Mouse (Mus musculus) heart, adult 8-10 months (tissue): ENCODE measurements around the gene Pgap3. TPM values are rescaled to one million over a fixed set of nuclear protein-coding genes. Genes with fewer than 3 reads are reported as not detected.

Experiments
- DNase-seq: peaks from one replicate; pipeline ENCODE4 v3.0.0; 2022; ENCODE audit warnings: low spot score
- total RNA-seq, 4 experiments: library from RNA; stranded (reverse); gene quantifications; 2 replicates each; pipeline ENCODE4 v1.2.4; 2022

Pgap3 gene
- total RNA-seq = 1 to 10 TPM; 8.2 to 9.6 (median 8.9) TPM

DNA sequence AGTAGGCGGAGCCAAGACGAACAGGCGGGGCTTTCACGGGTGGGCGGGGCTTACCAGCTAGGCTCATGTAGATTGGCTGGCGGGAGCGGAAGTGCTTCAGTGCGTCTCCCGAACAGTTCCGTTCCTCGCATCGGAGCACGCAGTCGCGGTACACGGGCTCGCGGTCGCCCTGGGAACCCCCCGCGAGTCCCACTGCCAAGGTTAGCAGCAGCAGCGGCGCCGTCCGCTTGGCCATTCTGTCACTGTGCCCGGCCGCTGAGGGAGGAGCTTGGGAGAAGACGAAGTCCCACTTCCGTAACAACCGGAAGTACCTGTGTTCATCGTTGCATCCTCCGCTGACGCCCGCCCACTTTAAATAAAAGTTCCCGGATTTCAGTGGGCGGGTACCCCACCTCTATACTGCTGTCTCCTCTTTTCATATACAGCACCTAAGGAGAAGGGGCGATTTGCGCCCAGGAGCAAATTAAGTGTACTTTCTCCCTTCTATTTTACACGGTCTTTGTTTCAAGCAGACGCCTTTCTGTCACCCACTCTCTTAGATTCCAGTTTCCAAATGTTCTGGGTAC lies at the start of gene Pgap3:
Pgap3 (minus strand) TSS at position 330 of the 566 bp plus-strand sequence.
- peak; percentile 86 for DNase-seq

DNA sequence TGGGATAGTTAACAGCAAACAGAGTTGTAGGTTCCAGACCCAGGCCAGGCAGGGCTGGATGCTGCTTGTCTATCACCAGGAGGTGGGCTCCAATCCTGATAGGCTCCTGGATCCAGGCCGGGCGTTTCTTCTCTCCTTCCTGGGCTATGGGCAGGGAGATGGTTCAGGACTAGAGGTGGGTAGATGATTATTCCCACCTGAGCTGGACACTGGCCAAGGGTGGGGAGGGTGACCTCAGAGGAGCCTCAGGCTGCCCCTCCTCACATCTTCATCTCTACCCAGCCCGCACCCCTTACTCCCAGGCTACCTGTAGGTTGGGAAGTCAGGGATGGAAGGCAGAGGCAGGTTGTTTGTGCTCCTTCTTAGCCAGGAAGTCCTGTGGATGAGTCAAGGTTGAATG lies 49.1 kb upstream of the Pgap3 start:
- no peak for DNase-seq

GRCm38 (mm10) chr11:98448191-98448790 lies 48.0 kb upstream of the Pgap3 start:
- DNase-seq = no peak

GRCm38 (mm10) chr11:98447475-98447834 lies 47.2 kb upstream of the Pgap3 start:
- DNase-seq = no peak

- no peak for DNase-seq
Observed at GRCm38 (mm10) chr11:98446562-98447474, 46.5 kb upstream of the Pgap3 start.

DNA sequence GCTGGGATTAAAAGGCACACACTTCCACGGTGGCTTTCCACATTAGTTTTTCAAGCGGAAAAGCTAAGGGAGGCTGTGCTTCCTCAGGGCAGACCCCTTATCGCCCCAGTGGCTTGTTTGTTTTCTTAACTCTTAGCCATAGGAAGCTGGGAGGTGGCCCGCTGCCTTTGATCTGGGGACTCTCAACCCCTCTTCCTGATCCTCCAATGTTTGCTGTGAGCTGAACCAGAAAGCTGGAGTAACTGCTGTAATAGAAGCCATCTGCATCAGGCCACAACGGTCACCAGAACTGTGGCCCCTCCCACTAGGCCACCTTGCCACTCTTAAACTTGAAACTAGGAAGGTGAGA lies 45.9 kb upstream of the Pgap3 start, which contains the start of gene Grb7:
Grb7 (plus strand) TSS at position 182 of the 349 bp plus-strand sequence.
- no peak for DNase-seq

DNA sequence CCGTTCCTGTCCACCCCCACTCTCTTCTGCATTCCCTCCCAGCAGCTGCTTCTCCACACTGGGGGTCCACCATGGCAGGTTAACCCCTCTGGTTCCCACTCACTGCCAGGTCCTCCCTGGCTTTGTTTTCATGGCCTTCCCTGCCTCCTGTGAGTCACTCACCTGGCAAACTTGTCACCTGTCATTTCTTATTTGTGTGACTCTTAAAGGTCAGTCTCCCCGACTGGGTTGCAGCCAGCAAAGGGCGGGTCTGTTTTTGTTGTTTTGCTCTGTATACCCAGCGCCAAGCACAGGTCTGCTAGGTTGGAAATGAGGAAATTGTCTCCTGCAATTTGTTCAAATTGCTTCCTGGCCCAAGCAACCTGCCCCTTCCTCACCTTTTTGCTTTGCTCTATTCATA lies 45.4 kb upstream of the Pgap3 start:
- DNase-seq = no peak

DNA sequence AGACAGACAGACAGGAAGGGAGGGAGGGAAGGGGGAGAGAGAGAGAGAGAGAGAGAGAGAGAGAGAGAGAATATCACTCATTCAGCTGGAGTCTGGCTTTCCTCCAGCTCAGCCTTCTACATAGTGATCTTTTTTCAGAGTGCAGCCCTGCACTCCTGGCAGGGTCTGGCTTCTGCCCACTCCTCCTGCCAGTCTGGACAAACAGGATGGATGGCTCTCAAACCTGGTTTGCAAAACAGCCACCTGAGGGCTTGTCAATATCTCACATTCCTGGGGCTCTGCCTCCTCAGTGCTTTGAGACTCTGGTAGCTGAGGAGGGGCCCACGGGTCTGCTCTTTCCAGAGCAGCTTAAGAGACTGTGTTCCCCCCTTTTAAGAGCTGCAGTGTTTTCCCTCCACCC lies 44.9 kb upstream of the Pgap3 start:
- DNase-seq = no peak

- DNase-seq = no peak
Observed at GRCm38 (mm10) chr11:98443688-98444087, 43.4 kb upstream of the Pgap3 start.

GRCm38 (mm10) chr11:98438331-98439158 lies 38.3 kb upstream of the Pgap3 start, which contains the start of gene Mien1:
TSS of gene Mien1 (minus strand) at chr11:98438991.
- DNase-seq = peak; percentile 94

GRCm38 (mm10) chr11:98437441-98437840 lies 37.2 kb upstream of the Pgap3 start:
- no peak for DNase-seq

- no peak for DNase-seq
Observed at GRCm38 (mm10) chr11:98435723-98436122, 35.4 kb upstream of the Pgap3 start.

DNA sequence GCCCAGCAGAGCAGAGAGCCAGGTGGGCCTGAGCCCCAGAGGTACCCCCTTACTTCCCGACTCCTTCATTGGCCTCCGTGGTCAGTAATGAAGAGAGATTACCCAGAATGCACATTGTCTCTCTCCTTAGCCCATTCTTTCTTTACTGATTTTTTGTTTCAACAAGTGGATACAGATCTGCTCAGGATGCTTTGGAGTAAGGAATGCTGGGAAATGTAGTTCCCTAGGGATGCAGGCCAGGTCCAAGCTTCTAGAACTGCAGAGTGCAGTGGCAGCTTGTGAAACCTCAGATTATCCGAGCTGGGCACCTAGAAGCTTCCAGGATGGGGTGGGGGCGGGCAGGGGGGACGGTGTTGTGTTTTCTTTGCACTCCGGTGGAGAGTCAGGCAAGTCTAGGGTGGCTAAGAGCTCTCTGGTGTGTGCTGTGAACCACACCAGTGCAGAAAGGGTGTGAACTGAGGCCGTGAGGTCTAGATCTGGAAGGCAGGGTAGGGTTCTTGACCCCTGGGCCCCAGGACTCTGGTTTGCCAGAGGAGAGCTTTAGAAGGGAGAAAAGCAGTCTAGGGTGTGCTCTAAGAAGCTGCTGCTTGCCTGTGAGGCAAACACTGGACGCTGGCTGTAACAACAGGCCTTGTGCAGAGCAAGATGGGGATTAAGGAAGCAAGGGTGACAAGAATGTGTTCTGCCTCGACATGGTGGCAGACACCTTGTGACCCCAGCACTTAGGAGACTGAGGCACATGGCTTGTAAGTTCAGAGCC lies 31.6 kb upstream of the Pgap3 start:
- DNase-seq = no peak

GRCm38 (mm10) chr11:98428436-98428835 lies 28.1 kb upstream of the Pgap3 start:
- no peak for DNase-seq

GRCm38 (mm10) chr11:98426592-98426991 lies 26.3 kb upstream of the Pgap3 start:
- DNase-seq = no peak

DNA sequence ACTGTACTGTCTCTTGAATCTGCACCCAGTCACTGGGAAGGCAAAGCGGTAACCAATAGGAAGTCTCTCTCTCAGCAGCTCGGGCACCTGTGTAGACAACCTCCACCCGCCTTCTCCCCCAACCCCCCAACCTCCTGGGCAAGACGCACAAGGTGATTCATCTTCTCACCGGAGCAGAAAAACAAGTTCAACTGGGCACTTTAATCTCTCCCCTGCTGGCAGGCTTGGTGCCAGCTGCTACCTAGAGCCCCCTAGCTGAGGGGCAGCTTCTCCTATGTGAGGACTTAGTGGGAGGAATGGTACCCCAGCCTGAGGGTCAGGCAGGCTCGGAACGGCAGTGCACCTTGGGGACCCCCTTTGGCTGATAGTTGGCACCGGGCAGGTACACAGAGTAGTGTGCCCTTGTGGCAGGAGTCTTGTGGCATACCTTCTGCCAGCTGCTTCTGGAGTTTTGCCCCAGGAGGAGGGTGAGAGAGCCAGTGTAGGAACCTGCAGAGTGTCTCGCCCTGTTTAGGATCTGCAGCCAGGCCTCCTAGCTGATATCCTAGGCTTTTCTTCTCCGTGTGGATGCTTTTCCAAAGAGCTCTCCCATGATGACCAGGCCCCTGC lies 18.8 kb upstream of the Pgap3 start:
- DNase-seq = no peak

- no peak for DNase-seq
Observed at GRCm38 (mm10) chr11:98418273-98418672, 18.0 kb upstream of the Pgap3 start.

- DNase-seq = no peak
Observed at GRCm38 (mm10) chr11:98417074-98417473, 16.8 kb upstream of the Pgap3 start.

GRCm38 (mm10) chr11:98414162-98414561 lies 13.9 kb upstream of the Pgap3 start:
- DNase-seq = no peak

GRCm38 (mm10) chr11:98413731-98414130 lies 13.4 kb upstream of the Pgap3 start:
- no peak for DNase-seq
